22 mouse cellular contexts compared by ENCODE assay signal in the genomic region with DNA sequence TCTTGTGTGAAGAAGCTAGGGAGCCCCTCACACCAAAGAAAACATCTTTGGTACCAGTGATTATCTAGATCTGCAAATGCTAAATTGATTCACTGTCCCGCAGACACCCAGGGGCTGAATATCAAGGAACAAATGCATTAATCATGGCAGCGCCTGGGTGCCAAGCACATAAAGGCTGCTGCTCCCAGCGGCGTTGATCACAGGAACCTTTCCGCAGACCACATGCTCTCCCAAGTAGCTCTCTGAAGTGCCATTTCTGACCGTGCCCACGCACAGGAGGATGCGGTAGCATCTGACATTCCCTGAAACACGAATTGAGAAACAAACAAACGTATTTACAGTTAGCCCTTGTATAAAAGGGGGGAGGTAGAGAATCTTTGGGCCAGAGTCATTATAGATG. TPM values are rescaled to one million over a fixed set of nuclear protein-coding genes. Genes with fewer than 3 reads are reported as not detected.
A peak's percentile ranks its signal among the peaks of the same experiment; 100 is the strongest.
DNase-seq lines count a peak whose midpoint lies in the region; ATAC-seq and TF ChIP-seq lines count a peak whose summit lies in the region.
"Had no signal": no experiment of that assay in that cellular context is flagged by ENCODE, and none has a peak within 500 bp of the region (broad histone marks: within the 10 kb centered on the region; RNA-seq: fewer than 3 reads in every experiment).

No protein-coding gene starts in this region.

- no peak for DNase-seq in forebrain, embryonic 11.5 days (ENCODE audit: low spot score)
- DNase-seq in hindbrain, postnatal 0 days (ENCODE audit: low spot score) = peak; percentile 24
- no peak for DNase-seq in left cerebral cortex, postnatal 14 days (ENCODE audit: low spot score in 2 of 2)
- DNase-seq: cerebellum, adult 11 months; cerebellum, postnatal 25 days; gastrocnemius, postnatal 25 days; heart, postnatal 14 days; right cerebral cortex, postnatal 4 days; thymus, postnatal 25 days had no signal

- H3K36me3 ChIP-seq in forebrain, embryonic 12.5 days (replicated peaks) = no peaks in the 10 kb centered on the region
- no peaks in the 10 kb centered on the region for H3K36me3 ChIP-seq in forebrain, embryonic 11.5 days (ENCODE audit: control insufficient read depth, insufficient read depth, low read length)
- H3K36me3 ChIP-seq in forebrain, embryonic 15.5 days = no peaks in the 10 kb centered on the region
- no peaks in the 10 kb centered on the region for H3K36me3 ChIP-seq in hindbrain, postnatal 0 days (ENCODE audit: insufficient read depth, low read length)
- no peaks in the 10 kb centered on the region for H3K36me3 ChIP-seq in neural tube, embryonic 13.5 days
- H3K36me3 ChIP-seq in intestine, embryonic 15.5 days = no peaks in the 10 kb centered on the region
- H3K36me3 ChIP-seq in kidney, embryonic 14.5 days (ENCODE audit: control insufficient read depth, insufficient read depth, low read length) = no peaks in the 10 kb centered on the region
- H3K36me3 ChIP-seq: limb, embryonic 13.5 days; liver, embryonic 15.5 days had no signal

- intact Hi-C loops in left cerebral cortex, postnatal 14 days (cut with DNase I) = loop anchor here (10.0 kb wide), 3 partner anchors 201 to 1311 kb away; partner anchors contain the start of gene Id4

- ATAC-seq in forebrain, embryonic 12.5 days (ENCODE audit: low FRiP score) = no peak
- ATAC-seq in forebrain, embryonic 11.5 days (replicated peaks; ENCODE audit: low FRiP score) = no peak
- no peak for ATAC-seq in forebrain, embryonic 15.5 days (replicated peaks)
- no peak for ATAC-seq in hindbrain, postnatal 0 days
- no peak; the same call in 1 of the 2 replicates for ATAC-seq in neural tube, embryonic 13.5 days (ENCODE audit: low read depth)
- no peak for ATAC-seq in intestine, embryonic 15.5 days
- ATAC-seq in kidney, embryonic 14.5 days (ENCODE audit: low FRiP score, low TSS enrichment) = no peak
- ATAC-seq: lung, postnatal 0 days had no signal

- H3K4me2 ChIP-seq in forebrain, embryonic 12.5 days = no peak overlapping the region
- no peak overlapping the region for H3K4me2 ChIP-seq in forebrain, embryonic 11.5 days (ENCODE audit: low read depth, low read length, severe bottlenecking)
- no peak overlapping the region for H3K4me2 ChIP-seq in forebrain, embryonic 15.5 days (replicated peaks)
- peak overlapping the region; percentile 25; the same call in 1 of the 2 replicates for H3K4me2 ChIP-seq in hindbrain, postnatal 0 days (ENCODE audit: low read depth, low read length)
- H3K4me2 ChIP-seq in neural tube, embryonic 13.5 days = peak overlapping the region; percentile 25; the same call in 1 of the 2 replicates
- H3K4me2 ChIP-seq in intestine, embryonic 15.5 days (replicated peaks) = no peak overlapping the region
- no peak overlapping the region for H3K4me2 ChIP-seq in kidney, embryonic 14.5 days (replicated peaks; ENCODE audit: low read depth, low read length)
- H3K4me2 ChIP-seq: heart, embryonic 11.5 days; limb, embryonic 13.5 days; liver, embryonic 15.5 days had no signal

- WGBS in forebrain, embryonic 12.5 days = 60% methylated on average over 10 of the region's 10 CpGs
- WGBS in forebrain, embryonic 11.5 days = 72% methylated on average over 10 of the region's 10 CpGs
- WGBS in forebrain, embryonic 15.5 days = 37% methylated on average over 10 of the region's 10 CpGs
- WGBS in hindbrain, postnatal 0 days = 25% methylated on average over 10 of the region's 10 CpGs
- 19% methylated on average over 10 of the region's 10 CpGs for WGBS in neural tube, embryonic 13.5 days
- 56% methylated on average over 10 of the region's 10 CpGs for WGBS in intestine, embryonic 15.5 days
- WGBS in kidney, embryonic 14.5 days = 63% methylated on average over 10 of the region's 10 CpGs

- no peak overlapping the region for H3K4me3 ChIP-seq in forebrain, embryonic 12.5 days (replicated peaks)
- H3K4me3 ChIP-seq in forebrain, embryonic 11.5 days (ENCODE audit: low read depth, low read length) = no peak overlapping the region
- H3K4me3 ChIP-seq in forebrain, embryonic 15.5 days = no peak overlapping the region
- no peak overlapping the region for H3K4me3 ChIP-seq in hindbrain, postnatal 0 days (ENCODE audit: low read length)
- H3K4me3 ChIP-seq in neural tube, embryonic 13.5 days = no peak overlapping the region
- no peak overlapping the region for H3K4me3 ChIP-seq in intestine, embryonic 15.5 days (replicated peaks)
- H3K4me3 ChIP-seq in kidney, embryonic 14.5 days (ENCODE audit: low read length) = no peak overlapping the region
- H3K4me3 ChIP-seq: left cerebral cortex, adult 2 months; limb, embryonic 13.5 days; liver, embryonic 15.5 days; megakaryocyte, embryonic 14.5 days had no signal

- no peak for TF ChIP-seq CTCF in hindbrain, postnatal 0 days (IDR thresholded peaks at IDR 0.05; ENCODE audit: low read depth)

- no peak overlapping the region for H3K9ac ChIP-seq in forebrain, embryonic 12.5 days
- no peak overlapping the region for H3K9ac ChIP-seq in forebrain, embryonic 11.5 days (ENCODE audit: low read length)
- H3K9ac ChIP-seq in forebrain, embryonic 15.5 days (replicated peaks) = 0 out of 2 replicates have a peak overlapping the region, but pooled peaks have one; percentile 12
- H3K9ac ChIP-seq in hindbrain, postnatal 0 days (replicated peaks; ENCODE audit: low read length) = no peak overlapping the region
- peak overlapping the region; percentile 47; the same call in 1 of the 2 replicates for H3K9ac ChIP-seq in neural tube, embryonic 13.5 days
- no peak overlapping the region for H3K9ac ChIP-seq in intestine, embryonic 15.5 days
- no peak overlapping the region for H3K9ac ChIP-seq in kidney, embryonic 14.5 days (ENCODE audit: low read depth, low read length)
- H3K9ac ChIP-seq: limb, embryonic 13.5 days; liver, embryonic 15.5 days had no signal

- H3K27me3 ChIP-seq in forebrain, embryonic 12.5 days = no peaks in the 10 kb centered on the region; the same call in 1 of the 2 replicates
- H3K27me3 ChIP-seq in forebrain, embryonic 11.5 days (ENCODE audit: control insufficient read depth, insufficient read depth, low read length) = no peaks in the 10 kb centered on the region
- H3K27me3 ChIP-seq in forebrain, embryonic 15.5 days = no peaks in the 10 kb centered on the region
- no peaks in the 10 kb centered on the region for H3K27me3 ChIP-seq in hindbrain, postnatal 0 days (ENCODE audit: insufficient read depth, low read length)
- H3K27me3 ChIP-seq in neural tube, embryonic 13.5 days = no peaks in the 10 kb centered on the region
- no peaks in the 10 kb centered on the region; the same call in 1 of the 2 replicates for H3K27me3 ChIP-seq in intestine, embryonic 15.5 days (replicated peaks)
- no peaks in the 10 kb centered on the region for H3K27me3 ChIP-seq in kidney, embryonic 14.5 days (ENCODE audit: control insufficient read depth, insufficient read depth, low read length)
- H3K27me3 ChIP-seq: liver, embryonic 15.5 days had no signal

- peaks cover 21% of the 10 kb centered on the region for H3K4me1 ChIP-seq in forebrain, embryonic 12.5 days
- no peaks in the 10 kb centered on the region for H3K4me1 ChIP-seq in forebrain, embryonic 11.5 days (replicated peaks; ENCODE audit: control insufficient read depth, insufficient read depth, low read length)
- H3K4me1 ChIP-seq in forebrain, embryonic 15.5 days = peaks cover 22% of the 10 kb centered on the region
- peaks cover 6% of the 10 kb centered on the region; the same call in 1 of the 2 replicates for H3K4me1 ChIP-seq in hindbrain, postnatal 0 days (ENCODE audit: insufficient read depth, low read length)
- H3K4me1 ChIP-seq in neural tube, embryonic 13.5 days (replicated peaks) = peaks cover 31% of the 10 kb centered on the region
- H3K4me1 ChIP-seq in intestine, embryonic 15.5 days (replicated peaks) = no peaks in the 10 kb centered on the region
- H3K4me1 ChIP-seq in kidney, embryonic 14.5 days (ENCODE audit: control insufficient read depth, insufficient read depth, low read length) = no peaks in the 10 kb centered on the region
- H3K4me1 ChIP-seq: liver, embryonic 15.5 days; megakaryocyte, embryonic 14.5 days had no signal

- no peaks in the 10 kb centered on the region for H3K9me3 ChIP-seq in forebrain, embryonic 12.5 days
- no peaks in the 10 kb centered on the region for H3K9me3 ChIP-seq in forebrain, embryonic 11.5 days (ENCODE audit: control insufficient read depth, low read length)
- H3K9me3 ChIP-seq in forebrain, embryonic 15.5 days = no peaks in the 10 kb centered on the region
- no peaks in the 10 kb centered on the region for H3K9me3 ChIP-seq in hindbrain, postnatal 0 days (ENCODE audit: low read length)
- no peaks in the 10 kb centered on the region for H3K9me3 ChIP-seq in neural tube, embryonic 13.5 days
- H3K9me3 ChIP-seq in intestine, embryonic 15.5 days = no peaks in the 10 kb centered on the region
- no peaks in the 10 kb centered on the region for H3K9me3 ChIP-seq in kidney, embryonic 14.5 days (ENCODE audit: control insufficient read depth, low read length)
- H3K9me3 ChIP-seq: limb, embryonic 13.5 days; liver, embryonic 15.5 days had no signal

- H3K27ac ChIP-seq in forebrain, embryonic 12.5 days = peak overlapping the region; percentile 47; the same call in 1 of the 2 replicates
- no peak overlapping the region for H3K27ac ChIP-seq in forebrain, embryonic 11.5 days (ENCODE audit: low read depth, low read length)
- peak overlapping the region; percentile 30 for H3K27ac ChIP-seq in forebrain, embryonic 15.5 days (replicated peaks)
- H3K27ac ChIP-seq in hindbrain, postnatal 0 days = no peak overlapping the region
- H3K27ac ChIP-seq in neural tube, embryonic 13.5 days (replicated peaks) = peak overlapping the region; percentile 81
- no peak overlapping the region for H3K27ac ChIP-seq in intestine, embryonic 15.5 days
- no peak overlapping the region for H3K27ac ChIP-seq in kidney, embryonic 14.5 days (ENCODE audit: low read depth, low read length)
- H3K27ac ChIP-seq: kidney, postnatal 0 days; left cerebral cortex, adult 2 months; limb, embryonic 13.5 days; liver, embryonic 15.5 days had no signal

RNA-seq across cellular contexts. Expression of gene Zfp169, which starts 47.1 kb away (rescaled TPM):
- polyA plus RNA-seq in forebrain, embryonic 12.5 days (2016; fragmentation: Nextera tagmentation; extraction: Ambion mirVana) = 5.7 and 7.0 TPM in 2 replicates
- 8.0 and 8.9 TPM in 2 replicates for polyA plus RNA-seq in forebrain, embryonic 11.5 days (2014; fragmentation: Nextera tagmentation; extraction: Ambion mirVana)
- polyA plus RNA-seq in forebrain, embryonic 15.5 days (2015; fragmentation: Nextera tagmentation; extraction: Ambion mirVana) = 6.8 and 10.2 TPM in 2 replicates
- 19.3 and 23.9 TPM in 2 replicates for total RNA-seq in hindbrain, postnatal 0 days (2014; rRNA removed)
- polyA plus RNA-seq in hindbrain, postnatal 0 days (2015; fragmentation: Nextera tagmentation; extraction: Ambion mirVana) = 2.8 TPM in 2 replicates
- 4.8 and 5.4 TPM in 2 replicates for polyA plus RNA-seq in neural tube, embryonic 13.5 days (2015; fragmentation: Nextera tagmentation; extraction: Ambion mirVana)
- polyA plus RNA-seq in intestine, embryonic 15.5 days (2015; fragmentation: Nextera tagmentation; extraction: Ambion mirVana) = 3.0 and 3.1 TPM in 2 replicates
- 10 to 100 TPM; 19.8 to 20.5 TPM for total RNA-seq in left cerebral cortex, postnatal 14 days (2021)
- polyA plus RNA-seq in kidney, embryonic 14.5 days (2014; fragmentation: Nextera tagmentation; extraction: Ambion mirVana) = 2.3 and 4.0 TPM in 2 replicates

RNA-seq across cellular contexts. Expression of gene A830005F24Rik, which starts 47.2 kb away (rescaled TPM):
- polyA plus RNA-seq in forebrain, embryonic 12.5 days (2016; fragmentation: Nextera tagmentation; extraction: Ambion mirVana) = 2.9 TPM in 2 replicates
- 1.6 and 2.3 TPM in 2 replicates for polyA plus RNA-seq in forebrain, embryonic 11.5 days (2014; fragmentation: Nextera tagmentation; extraction: Ambion mirVana)
- 3.1 and 3.3 TPM in 2 replicates for polyA plus RNA-seq in forebrain, embryonic 15.5 days (2015; fragmentation: Nextera tagmentation; extraction: Ambion mirVana)
- 2.2 TPM in 1 of 2 replicates, not detected in the other for total RNA-seq in hindbrain, postnatal 0 days (2014; rRNA removed)
- polyA plus RNA-seq in hindbrain, postnatal 0 days (2015; fragmentation: Nextera tagmentation; extraction: Ambion mirVana) = 1.6 and 1.9 TPM in 2 replicates
- 4.0 and 4.8 TPM in 2 replicates for polyA plus RNA-seq in neural tube, embryonic 13.5 days (2015; fragmentation: Nextera tagmentation; extraction: Ambion mirVana)
- polyA plus RNA-seq in intestine, embryonic 15.5 days (2015; fragmentation: Nextera tagmentation; extraction: Ambion mirVana) = 0.37 and 0.99 TPM in 2 replicates
- 1 to 10 TPM; 1.3 to 1.8 TPM for total RNA-seq in left cerebral cortex, postnatal 14 days (2021)
- 2.0 and 2.1 TPM in 2 replicates for polyA plus RNA-seq in kidney, embryonic 14.5 days (2014; fragmentation: Nextera tagmentation; extraction: Ambion mirVana)
- total RNA-seq: adrenal gland, adult 18-20 months; gastrocnemius, postnatal 25 days; heart, postnatal 14 days had no signal

Comparison
In these comparisons a context has a peak if more than half of its experiments do, and no peak if none do; other contexts are left out.
1. H3K27ac ChIP-seq: peak in forebrain, embryonic 12.5 days (single experiment), forebrain, embryonic 15.5 days (single experiment) and neural tube, embryonic 13.5 days (single experiment); none in forebrain, embryonic 11.5 days (single experiment), hindbrain, postnatal 0 days (single experiment), intestine, embryonic 15.5 days (single experiment) and kidney, embryonic 14.5 days (single experiment).
2. H3K9ac ChIP-seq: peak in forebrain, embryonic 15.5 days (single experiment) and neural tube, embryonic 13.5 days (single experiment); none in forebrain, embryonic 12.5 days (single experiment), forebrain, embryonic 11.5 days (single experiment), hindbrain, postnatal 0 days (single experiment), intestine, embryonic 15.5 days (single experiment) and kidney, embryonic 14.5 days (single experiment).
3. H3K4me2 ChIP-seq: peak in hindbrain, postnatal 0 days (single experiment) and neural tube, embryonic 13.5 days (single experiment); none in forebrain, embryonic 12.5 days (single experiment), forebrain, embryonic 11.5 days (single experiment), forebrain, embryonic 15.5 days (single experiment), intestine, embryonic 15.5 days (single experiment) and kidney, embryonic 14.5 days (single experiment).